Mouse (Mus musculus) MEL (cell line): ENCODE results near the gene Hs6st1. TPM values are rescaled to one million over a fixed set of nuclear protein-coding genes. Genes with fewer than 3 reads are reported as not detected.

ENCODE experiments used
- DNase-seq: peaks from one replicate; pipeline ENCODE4 v3.0.0; 2011; ENCODE audit warnings: low read depth, low spot score
- H3K27ac ChIP-seq: 2 replicates; pipeline ENCODE4 v1.5.1; 2012; ENCODE audit warnings: low read depth, mild to moderate bottlenecking, control low read depth, low read length, moderate library complexity; ENCODE audit not compliant: control insufficient read depth
- H3K27me3 ChIP-seq, 2 experiments: fragments of 150-350 bp in 1 of 2; sonication (generic) in 1 of 2; 2 replicates each; pipeline ENCODE4 v1.6.1; 2012; ENCODE audit warnings: low read length in 2 of 2, mild to moderate bottlenecking in 2 of 2, improper control_type of control experiment in 1 of 2, moderate library complexity in 1 of 2; ENCODE audit not compliant: insufficient read depth in 2 of 2, control insufficient read depth in 1 of 2
- H3K36me3 ChIP-seq, 2 experiments: 2 replicates each; pipeline ENCODE4 v1.6.1; 2012 to 2014; ENCODE audit warnings: low read length in 2 of 2, improper control_type of control experiment in 1 of 2, inconsistent platforms in 1 of 2, mild to moderate bottlenecking in 1 of 2; ENCODE audit not compliant: insufficient read depth in 2 of 2, control insufficient read depth in 1 of 2
- H3K4me1 ChIP-seq, 2 experiments: fragments of 150-350 bp in 1 of 2; sonication (generic) in 1 of 2; 2 replicates each; pipeline ENCODE4 v1.6.1; 2012; ENCODE audit warnings: low read length in 2 of 2, improper control_type of control experiment in 1 of 2, mild to moderate bottlenecking in 1 of 2; ENCODE audit not compliant: insufficient read depth in 2 of 2, control insufficient read depth in 1 of 2
- H3K4me3 ChIP-seq, 2 experiments: fragments of 150-350 bp in 1 of 2; sonication (generic) in 1 of 2; 2 replicates each; pipeline ENCODE4 v1.5.1; 2012; ENCODE audit warnings: low read depth in 2 of 2, low read length in 2 of 2, mild to moderate bottlenecking in 2 of 2, moderate library complexity in 2 of 2, control low read depth in 1 of 2, improper control_type of control experiment in 1 of 2; ENCODE audit not compliant: control insufficient read depth in 1 of 2, insufficient read depth in 1 of 2
- H3K79me2 ChIP-seq: 2 replicates; pipeline ENCODE4 v1.6.1; 2012; ENCODE audit warnings: mild to moderate bottlenecking, low read length, moderate library complexity; ENCODE audit not compliant: control insufficient read depth, poor library complexity, insufficient read depth
- H3K9ac ChIP-seq: 2 replicates; pipeline ENCODE4 v1.6.1; 2012; ENCODE audit warnings: low read depth, mild to moderate bottlenecking, control low read depth, low read length, moderate library complexity; ENCODE audit not compliant: control insufficient read depth, poor library complexity, severe bottlenecking
- H3K9me3 ChIP-seq: fragments of 150-350 bp; sonication (generic); replicated peaks from 2 replicates; pipeline ENCODE4 v1.6.1; 2012; ENCODE audit warnings: mild to moderate bottlenecking, low read length, improper control_type of control experiment, moderate library complexity; ENCODE audit not compliant: insufficient read depth
- CHD1 ChIP-seq: IDR thresholded peaks from 2 replicates; pipeline ENCODE4 v1.6.1; 2012; ENCODE audit warnings: low read depth, mild to moderate bottlenecking, inconsistent platforms, low read length, improper control_type of control experiment
- ELF1 ChIP-seq: IDR thresholded peaks from 2 replicates; pipeline ENCODE4 v1.6.1; 2014; ENCODE audit warnings: low read depth, mild to moderate bottlenecking, inconsistent platforms, low read length, improper control_type of control experiment, moderate library complexity
- JUND ChIP-seq: IDR thresholded peaks from 2 replicates; pipeline ENCODE4 v1.6.1; 2011; ENCODE audit warnings: low read depth, mild to moderate bottlenecking, improper control_type of control experiment, low read length
- MAFK ChIP-seq: IDR thresholded peaks from 2 replicates; pipeline ENCODE4 v1.6.1; 2011; ENCODE audit warnings: low read depth, mild to moderate bottlenecking, low read length, improper control_type of control experiment, borderline replicate concordance
- MEF2A ChIP-seq: IDR thresholded peaks from 2 replicates; pipeline ENCODE4 v1.6.1; 2014; ENCODE audit warnings: low read depth, mild to moderate bottlenecking, inconsistent platforms, low read length, improper control_type of control experiment; ENCODE audit not compliant: poor library complexity, insufficient replicate concordance, severe bottlenecking; ENCODE audit errors: extremely low read depth
- POLR2A ChIP-seq, 2 experiments: IDR thresholded peaks; 2 replicates each; pipeline ENCODE4 v1.6.1; 2011 to 2012; ENCODE audit warnings: low read length in 2 of 2, mild to moderate bottlenecking in 2 of 2, control low read depth in 1 of 2, improper control_type of control experiment in 1 of 2, low read depth in 1 of 2, moderate library complexity in 1 of 2; ENCODE audit not compliant: control insufficient read depth in 1 of 2, insufficient read depth in 1 of 2, poor library complexity in 1 of 2
- POLR2AphosphoS2 ChIP-seq: IDR thresholded peaks from 2 replicates; pipeline ENCODE4 v1.6.1; 2011; ENCODE audit warnings: low read length, improper control_type of control experiment
- POLR2AphosphoS5 ChIP-seq: IDR thresholded peaks from 2 replicates; pipeline ENCODE4 v1.6.1; 2012; ENCODE audit warnings: low read depth, borderline replicate concordance, mild to moderate bottlenecking, inconsistent platforms, low read length, moderate library complexity, mixed read lengths
- RAD21 ChIP-seq: IDR thresholded peaks from 2 replicates; pipeline ENCODE4 v1.6.1; 2011; ENCODE audit warnings: mild to moderate bottlenecking, low read depth, low read length, improper control_type of control experiment
- TAL1 ChIP-seq: IDR thresholded peaks from 2 replicates; pipeline ENCODE4 v1.6.1; 2012; ENCODE audit warnings: mild to moderate bottlenecking, inconsistent platforms, low read length, moderate library complexity, mixed read lengths
- TCF12 ChIP-seq: IDR thresholded peaks from 2 replicates; pipeline ENCODE4 v1.6.1; 2014; ENCODE audit warnings: low read depth, mild to moderate bottlenecking, inconsistent platforms, low read length, improper control_type of control experiment, moderate library complexity
- ZC3H11A ChIP-seq: IDR thresholded peaks from 2 replicates; pipeline ENCODE4 v1.6.1; 2012; ENCODE audit warnings: low read depth, mild to moderate bottlenecking, inconsistent platforms, low read length, improper control_type of control experiment
- ZMIZ1 ChIP-seq: IDR thresholded peaks from 2 replicates; pipeline ENCODE4 v1.6.1; 2012; ENCODE audit warnings: low read depth, mild to moderate bottlenecking, inconsistent platforms, low read length, improper control_type of control experiment, moderate library complexity
- polyA plus RNA-seq, 2 experiments: library from polyadenylated mRNA; stranded (reverse) in 1 of 2; unstranded in 1 of 2; fragments of >175 nt in 1 of 2; fragments of >200 nt in 1 of 2; gene quantifications; 2 replicates each; pipeline versions ENCODE4 v1.2.1 to v1.2.4; 2012; ENCODE audit warnings: low replicate concordance in 2 of 2, low read depth in 1 of 2; ENCODE audit not compliant: insufficient read length in 2 of 2, insufficient read depth in 1 of 2, missing spikeins in 1 of 2
- total RNA-seq: library from RNA; depleted of rRNA; stranded (reverse); fragments of 300-350 nt; gene quantifications from 2 replicates; pipeline ENCODE4 v1.2.3, GENCODE M21; 2012

Gene Hs6st1
- total and polyA plus RNA-seq, 3 experiments = 33.0 to 52.0 (median 45.7) TPM

- no peak overlapping the region for H3K27ac ChIP-seq
- no peak for TF ChIP-seq POLR2A (IDR thresholded peaks at IDR 0.05; ENCODE audit: control insufficient read depth in 1 of 2, insufficient read depth in 1 of 2, low read depth in 1 of 2, low read length in 2 of 2, poor library complexity in 1 of 2)
- TF ChIP-seq MAFK = no peak
- H3K79me2 ChIP-seq = no peaks in the 10 kb centered on the region
- H3K9ac ChIP-seq = no peak overlapping the region
- no peaks in the 10 kb centered on the region for H3K9me3 ChIP-seq
- no peaks in the 10 kb centered on the region for H3K4me1 ChIP-seq
- H3K36me3 ChIP-seq = no peaks in the 10 kb centered on the region
- no peaks in the 10 kb centered on the region for H3K27me3 ChIP-seq
- no peak overlapping the region for H3K4me3 ChIP-seq
- no peak for DNase-seq
Measured at GRCm38 (mm10) chr1:36044288-36044687, 23.9 kb upstream of the Hs6st1 start.

- H3K27ac ChIP-seq = no peak overlapping the region
- peaks cover 0 to 11% of the 10 kb centered on the region in 2 experiments; a peak in 2 of 4 replicates for H3K36me3 ChIP-seq
- H3K9me3 ChIP-seq = no peaks in the 10 kb centered on the region
- no peaks in the 10 kb centered on the region for H3K27me3 ChIP-seq
- H3K79me2 ChIP-seq = no peaks in the 10 kb centered on the region
- peaks cover 0 to 10% of the 10 kb centered on the region in 2 experiments; a peak in 3 of 4 replicates for H3K4me1 ChIP-seq
- no peak for TF ChIP-seq CHD1
- TF ChIP-seq MEF2A = no peak
- TF ChIP-seq RAD21 = no peak
- TF ChIP-seq ELF1 = no peak
- TF ChIP-seq POLR2AphosphoS5 = no peak
- no peak for TF ChIP-seq POLR2AphosphoS2
- no peak for TF ChIP-seq JUND
- no peak for TF ChIP-seq TCF12
- TF ChIP-seq MAFK = no peak
- no peak for TF ChIP-seq ZMIZ1
- TF ChIP-seq TAL1 = no peak
- TF ChIP-seq, all 39 proteins: peak for 0
- DNase-seq = no peak
- no peak overlapping the region for H3K9ac ChIP-seq
- no peak overlapping the region for H3K4me3 ChIP-seq
Measured at GRCm38 (mm10) chr1:36052672-36053071, 15.5 kb upstream of the Hs6st1 start.

- peak overlapping the region; percentile 58; the same call in 1 of the 2 replicates for H3K27ac ChIP-seq
- H3K9me3 ChIP-seq = no peaks in the 10 kb centered on the region
- H3K79me2 ChIP-seq = no peaks in the 10 kb centered on the region
- TF ChIP-seq ZC3H11A = no peak
- TF ChIP-seq, all 39 proteins: peak for 0
- no peaks in the 10 kb centered on the region for H3K27me3 ChIP-seq
- H3K36me3 ChIP-seq = peaks cover 0 to 11% of the 10 kb centered on the region in 2 experiments; a peak in 2 of 4 replicates
- DNase-seq = no peak
- H3K9ac ChIP-seq = no peak overlapping the region
- H3K4me1 ChIP-seq = peaks cover 0 to 10% of the 10 kb centered on the region in 2 experiments; a peak in 3 of 4 replicates
- no peak overlapping the region for H3K4me3 ChIP-seq
Measured at GRCm38 (mm10) chr1:36053566-36053965, 14.6 kb upstream of the Hs6st1 start.
